Mouse (Mus musculus): ENCODE data around the gene Ccdc136.
A peak's percentile ranks its signal among the peaks of the same experiment; 100 is the strongest.

Ccdc136 gene

DNA sequence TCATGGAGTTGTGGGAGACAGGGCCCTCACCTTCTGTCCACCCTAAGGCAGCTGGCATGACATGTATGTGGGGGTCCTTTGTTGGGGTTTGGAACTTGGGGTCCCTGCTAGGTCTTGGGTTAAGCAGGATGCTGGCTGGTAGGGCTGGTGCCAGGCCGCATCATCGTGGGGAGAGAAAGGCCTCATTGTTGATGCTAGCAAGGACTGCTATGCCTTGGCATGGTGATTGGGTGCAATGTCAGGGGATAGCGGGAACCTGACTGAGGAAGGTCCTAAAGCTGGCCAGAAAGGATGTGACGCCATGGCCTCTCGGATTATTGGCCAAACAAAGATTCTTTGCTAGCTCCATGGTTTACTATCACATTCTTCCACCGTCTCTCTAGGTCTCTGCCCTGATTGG lies 43.7 kb downstream of the Ccdc136 start:
- DNase-seq, result no peak

DNA sequence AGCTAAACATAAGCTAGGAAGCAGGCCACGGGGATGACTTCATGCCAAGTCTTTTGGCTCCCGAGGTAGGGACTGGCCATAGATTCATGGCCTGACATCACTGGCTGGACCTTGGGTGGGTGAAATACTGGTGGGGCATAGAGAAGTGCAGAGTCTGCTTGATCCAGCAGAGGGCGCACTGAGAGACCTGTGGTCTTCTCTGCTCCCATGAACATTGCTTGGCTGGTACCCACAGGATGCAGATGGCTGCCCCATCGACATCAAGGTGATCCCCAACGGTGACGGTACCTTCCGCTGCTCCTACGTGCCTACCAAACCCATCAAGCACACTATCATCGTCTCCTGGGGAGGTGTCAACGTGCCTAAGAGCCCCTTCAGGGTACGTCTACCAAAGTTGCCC lies 48.7 kb downstream of the Ccdc136 start:
- no peak for DNase-seq

DNA sequence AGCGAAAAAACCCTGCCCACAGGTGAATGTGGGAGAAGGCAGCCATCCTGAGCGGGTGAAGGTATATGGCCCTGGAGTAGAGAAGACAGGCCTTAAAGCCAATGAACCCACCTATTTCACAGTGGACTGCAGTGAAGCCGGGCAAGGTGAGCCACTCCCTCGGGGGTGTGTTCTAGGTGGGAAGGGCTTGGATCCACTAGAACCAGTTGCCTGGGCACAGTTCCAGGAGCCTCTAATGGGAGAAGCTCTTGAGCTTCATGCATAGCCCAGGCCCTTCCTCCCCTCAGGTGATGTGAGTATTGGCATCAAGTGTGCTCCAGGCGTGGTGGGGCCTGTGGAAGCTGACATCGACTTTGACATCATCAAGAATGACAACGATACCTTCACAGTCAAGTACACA lies 49.2 kb downstream of the Ccdc136 start:
- DNase-seq, result no peak

DNA sequence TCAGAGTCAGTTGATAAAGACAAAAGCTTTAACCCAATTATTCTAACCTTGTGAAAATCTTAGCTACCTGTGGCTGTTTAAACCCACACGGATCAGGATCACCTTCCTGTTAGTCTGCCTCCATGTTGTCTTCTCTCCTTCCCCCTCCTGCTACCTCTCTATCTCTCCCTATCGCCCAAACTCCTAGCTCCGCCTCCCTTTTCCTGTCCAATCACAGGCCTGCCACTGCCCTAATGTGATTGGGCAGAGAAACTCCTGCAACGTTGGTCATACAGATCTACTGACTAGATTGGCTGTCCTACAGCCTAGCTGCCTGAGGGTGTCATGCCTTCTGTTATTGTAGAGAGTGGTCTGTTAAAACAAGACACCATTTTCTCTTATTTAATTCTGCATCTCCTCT lies 53.7 kb downstream of the Ccdc136 start:
- DNase-seq, result no peak

DNA sequence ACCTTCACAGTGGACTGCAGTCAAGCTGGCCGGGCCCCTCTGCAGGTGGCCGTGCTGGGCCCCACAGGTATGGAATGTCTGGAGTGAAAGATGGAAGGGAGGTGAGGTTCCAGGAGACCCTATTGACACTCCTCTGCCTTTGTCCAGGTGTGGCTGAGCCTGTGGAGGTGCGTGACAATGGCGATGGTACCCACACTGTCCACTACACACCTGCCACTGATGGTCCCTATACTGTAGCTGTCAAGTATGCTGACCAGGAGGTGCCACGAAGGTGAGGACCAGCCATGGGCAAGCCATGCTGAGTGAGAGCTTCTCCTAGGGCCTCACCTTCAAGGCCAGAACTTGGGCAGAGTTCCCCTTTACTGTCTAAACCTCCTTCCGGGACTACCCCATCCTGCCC lies 54.6 kb downstream of the Ccdc136 start:
- DNase-seq, result no peak

DNA sequence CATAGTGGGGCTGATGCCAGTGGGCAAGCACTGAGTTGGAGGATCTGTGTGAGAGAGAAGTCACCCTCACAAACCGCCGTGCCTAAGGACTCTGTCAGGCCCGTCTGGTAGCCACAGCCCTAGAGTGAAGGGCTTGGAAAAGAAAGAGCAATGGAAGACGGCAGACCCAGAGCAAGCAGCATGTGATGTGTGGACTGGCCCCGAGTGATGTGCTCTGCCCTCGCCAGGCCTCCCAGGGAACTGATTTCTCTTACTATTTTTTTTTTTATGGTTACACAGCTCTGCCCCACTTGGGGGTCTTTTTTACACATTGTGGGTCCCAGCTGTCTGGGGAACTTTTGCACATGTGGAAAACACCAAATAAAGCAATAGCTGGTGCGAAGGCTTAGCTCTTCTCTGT lies 65.4 kb downstream of the Ccdc136 start:
- DNase-seq, result no peak

DNA sequence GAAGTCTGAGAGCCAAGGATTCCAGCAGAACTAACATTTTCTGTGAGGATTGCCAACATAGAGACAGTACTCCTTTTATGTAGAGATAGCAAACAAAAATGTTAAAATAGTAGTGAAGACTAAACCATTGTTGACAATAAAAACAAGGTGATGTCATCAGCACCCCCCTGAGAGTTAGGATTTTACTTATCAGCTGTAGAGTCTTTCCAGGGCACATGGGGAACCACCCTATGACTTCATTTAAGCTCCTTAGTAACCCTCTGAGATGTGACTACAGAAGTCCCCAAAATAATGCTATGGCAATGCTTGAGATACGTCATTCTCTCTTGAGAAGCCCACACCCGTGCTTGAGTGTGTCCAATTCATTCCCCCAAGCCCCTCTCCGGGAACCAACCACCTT lies 67.3 kb downstream of the Ccdc136 start:
- no peak for DNase-seq

DNA sequence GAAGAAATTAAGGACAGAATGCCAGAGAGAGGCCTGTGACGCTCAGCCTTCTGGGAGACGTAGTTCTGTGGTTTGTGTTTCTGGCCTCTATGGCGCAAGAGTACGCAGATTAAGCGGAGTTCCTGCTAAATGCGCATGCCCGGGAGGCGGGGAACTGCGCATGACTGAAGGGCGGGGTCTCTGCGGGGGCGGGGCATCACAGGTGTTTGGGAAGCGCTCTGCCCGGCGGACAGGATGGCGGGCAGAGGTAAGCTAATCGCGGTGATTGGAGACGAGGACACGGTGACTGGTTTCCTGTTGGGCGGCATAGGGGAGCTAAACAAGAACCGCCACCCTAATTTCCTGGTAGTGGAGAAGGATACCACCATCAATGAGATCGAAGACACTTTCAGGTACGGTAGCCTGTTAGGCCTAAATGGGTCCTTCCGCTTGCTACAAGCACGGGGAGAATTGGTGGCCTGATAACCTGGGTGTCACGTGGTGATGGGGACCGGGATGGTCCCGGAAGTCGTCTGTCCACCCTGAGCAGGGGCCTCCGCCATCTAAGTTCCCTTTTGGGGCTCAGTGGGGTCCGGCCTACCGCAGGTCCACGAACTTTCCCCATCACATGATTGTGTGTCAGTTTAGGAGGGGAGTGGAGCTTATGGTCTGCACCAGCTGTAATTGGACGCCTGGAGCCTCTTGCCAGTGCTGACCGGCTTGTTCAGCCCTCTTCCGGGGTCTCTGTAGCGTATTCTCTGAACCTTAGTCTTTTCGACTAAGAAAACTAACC lies 71.7 kb downstream of the Ccdc136 start, which contains the start of gene Atp6v1f:
TSS of gene Atp6v1f (plus strand) at position 136 of the 772 bp plus-strand sequence.
- DNase-seq, result peak; percentile 91

DNA sequence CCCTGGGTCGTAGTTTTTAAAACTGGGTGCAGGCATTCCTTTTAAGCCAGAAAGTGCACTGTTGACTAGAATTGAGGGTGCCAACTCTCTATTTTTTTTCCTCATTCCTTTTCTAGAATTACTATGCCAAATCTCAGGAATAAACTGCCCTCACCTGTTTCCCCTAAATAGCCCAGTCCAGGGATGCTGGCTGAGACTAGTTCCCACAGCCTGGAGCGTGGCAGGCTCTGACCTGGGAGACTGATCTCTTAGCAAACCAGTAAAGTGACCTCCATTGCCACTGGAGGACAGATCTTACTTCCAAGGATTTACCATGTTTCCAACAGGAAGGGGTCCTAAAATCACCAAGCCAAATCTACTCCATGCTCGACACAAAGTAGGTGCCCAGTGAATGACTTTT lies 72.7 kb downstream of the Ccdc136 start:
- no peak for DNase-seq

DNA sequence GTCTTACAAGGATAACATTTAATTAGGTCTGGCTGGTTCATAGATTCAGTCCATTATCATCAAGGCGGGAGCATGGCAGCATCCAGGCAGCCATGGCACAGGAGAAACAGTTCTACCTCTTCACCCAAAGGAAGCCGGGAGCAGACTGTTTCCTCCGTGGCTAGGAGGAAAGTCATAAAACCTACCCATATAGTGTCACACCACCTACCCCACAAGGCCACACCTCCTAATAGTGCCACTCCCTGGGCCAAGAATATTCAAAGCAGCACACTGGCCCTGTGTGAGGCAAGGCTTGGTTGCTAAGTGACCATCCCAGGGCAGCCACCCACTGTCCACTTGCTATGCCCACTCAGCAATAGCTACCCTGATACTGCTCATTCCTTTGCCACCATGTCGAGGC lies 75.0 kb downstream of the Ccdc136 start, which contains the start of gene Atp6v1fnb:
TSS of gene Atp6v1fnb (plus strand) at position 301 of the 400 bp plus-strand sequence.
- no peak for DNase-seq

DNA sequence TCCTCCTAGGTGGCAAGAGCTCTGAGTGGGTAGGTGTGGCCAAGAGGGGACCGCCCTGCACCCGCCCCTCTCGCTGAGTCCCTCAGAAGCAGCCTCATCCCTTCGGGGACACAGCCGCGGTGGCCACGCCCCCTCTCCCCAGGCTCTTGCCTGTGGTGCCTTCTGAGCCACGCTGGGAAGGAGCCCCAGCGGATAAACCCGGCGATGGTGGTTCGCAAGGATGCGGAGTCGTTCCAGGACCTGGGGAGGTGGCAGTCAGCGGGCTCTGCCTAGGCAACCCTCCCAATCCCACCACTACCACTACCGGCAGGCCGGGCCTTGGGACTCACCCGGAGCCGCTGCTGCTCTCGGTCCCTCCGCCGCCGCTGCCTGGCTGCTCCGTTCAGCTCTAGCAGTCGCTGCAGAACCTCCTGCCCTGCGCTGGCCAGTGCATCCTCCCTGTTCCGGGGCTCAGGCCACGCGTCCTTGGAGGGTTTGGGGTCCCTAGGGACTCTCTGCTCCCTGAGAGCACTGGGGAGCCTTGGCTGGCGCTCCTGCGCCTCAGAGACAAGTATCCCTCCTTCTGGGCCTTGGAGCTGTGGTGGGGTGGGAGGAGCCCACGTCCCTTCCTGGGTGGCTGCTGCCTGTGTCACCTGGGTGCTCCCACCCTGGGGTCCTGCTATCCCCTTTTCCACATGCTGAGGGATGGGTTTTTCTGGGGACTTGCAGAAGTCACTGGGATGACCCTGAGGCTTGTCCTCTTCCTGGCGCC lies 78.0 kb downstream of the Ccdc136 start:
- DNase-seq, result peak; percentile 40

DNA sequence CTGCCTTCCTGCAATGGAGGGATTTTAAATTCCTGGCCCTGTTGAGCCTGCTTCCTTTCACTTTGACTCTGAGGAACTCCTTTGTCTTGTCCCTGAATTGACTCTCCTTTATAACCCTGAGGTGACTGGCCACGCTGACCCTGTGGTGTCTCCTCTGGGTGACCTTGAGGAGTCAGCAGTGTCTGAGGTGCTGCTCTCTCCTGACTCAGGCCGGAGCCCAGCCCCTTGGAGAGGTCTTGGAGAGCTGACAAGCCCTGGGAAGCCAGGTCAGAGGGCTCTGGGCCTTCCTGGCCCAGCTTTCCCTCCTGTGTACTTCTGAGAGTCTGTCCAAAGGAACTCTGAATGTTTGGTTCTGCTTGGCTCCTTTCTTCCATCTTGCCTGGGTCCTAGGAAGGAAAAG lies 78.6 kb downstream of the Ccdc136 start:
- no peak for DNase-seq
